Mouse (Mus musculus) heart, postnatal 25 days (tissue): ENCODE data around the gene Rarg. TPM values are rescaled to one million over a fixed set of nuclear protein-coding genes. Genes with fewer than 3 reads are reported as not detected.

Experiments
- total RNA-seq, 2 experiments: library from RNA; stranded (reverse); gene quantifications; 2 replicates each; pipeline ENCODE4 v1.2.3; 2021

Gene Rarg
- total RNA-seq, 2 experiments from 2014 or later, result 17.0 to 20.8 TPM

Other genes starting within 250 kb of the Rarg start
- gene Krt18, start 229.3 kb downstream of the Rarg start, total RNA-seq, result 1 to 10 TPM; 3.7 to 4.9 TPM
- gene Eif4b, start 183.7 kb downstream of the Rarg start, total RNA-seq, result 100 to 1,000 TPM; 131 to 144 TPM
- 100 to 1,000 TPM in 1 of 2 experiments, 10 to 100 TPM in 1; 98.6 to 118 TPM for gene Tns2, start 157.1 kb downstream of the Rarg start, total RNA-seq
- 10 to 100 TPM; 13.2 to 15.1 TPM for gene Spryd3, start 121.3 kb downstream of the Rarg start, total RNA-seq
- 10 to 100 TPM; 38.3 to 43.6 TPM for gene Igfbp6, start 113.2 kb downstream of the Rarg start, total RNA-seq
- under 1 TPM in 1 of 2 experiments, not detected in 1; 0.11 TPM for gene Soat2, start 107.0 kb downstream of the Rarg start, total RNA-seq
- 10 to 100 TPM; 34.0 to 35.2 TPM for gene Zfp740, start 54.3 kb downstream of the Rarg start, total RNA-seq
- gene Csad, start 52.8 kb downstream of the Rarg start, total RNA-seq, result 10 to 100 TPM; 15.7 to 16.3 TPM
- gene Itgb7, start 25.6 kb downstream of the Rarg start, total RNA-seq, result 1 to 10 TPM; 1.3 TPM
- gene Gm9918, start 13.0 kb upstream of the Rarg start, total RNA-seq, result not detected
- 10 to 100 TPM; 15.5 to 18.5 TPM for gene Mfsd5, start 21.9 kb upstream of the Rarg start, total RNA-seq
- 1 to 10 TPM in 1 of 2 experiments, under 1 TPM in 1; 0.65 to 1.9 TPM for gene Espl1, start 38.7 kb upstream of the Rarg start, total RNA-seq
- gene Pfdn5, start 68.6 kb upstream of the Rarg start, total RNA-seq, result 100 to 1,000 TPM; 284 to 288 TPM
- gene Myg1, start 74.2 kb upstream of the Rarg start, total RNA-seq, result 10 to 100 TPM; 21.3 to 23.1 TPM
- gene Aaas, start 93.3 kb upstream of the Rarg start, total RNA-seq, result 10 to 100 TPM; 10.2 to 11.2 TPM
- gene Sp7, start 109.7 kb upstream of the Rarg start, total RNA-seq, result not detected
- gene Sp1, start 148.6 kb upstream of the Rarg start, total RNA-seq, result 10 to 100 TPM; 42.7 to 44.4 TPM
- gene Amhr2, start 187.8 kb upstream of the Rarg start, total RNA-seq, result under 1 TPM; 0.68 to 0.84 TPM
- gene Prr13, start 201.5 kb upstream of the Rarg start, total RNA-seq, result 10 to 100 TPM; 20.6 to 21.0 TPM
- 100 to 1,000 TPM; 458 to 504 TPM for gene Pcbp2, start 213.0 kb upstream of the Rarg start, total RNA-seq
- gene Gm10337, start 246.2 kb upstream of the Rarg start, total RNA-seq, result not detected